In the genomic region with DNA sequence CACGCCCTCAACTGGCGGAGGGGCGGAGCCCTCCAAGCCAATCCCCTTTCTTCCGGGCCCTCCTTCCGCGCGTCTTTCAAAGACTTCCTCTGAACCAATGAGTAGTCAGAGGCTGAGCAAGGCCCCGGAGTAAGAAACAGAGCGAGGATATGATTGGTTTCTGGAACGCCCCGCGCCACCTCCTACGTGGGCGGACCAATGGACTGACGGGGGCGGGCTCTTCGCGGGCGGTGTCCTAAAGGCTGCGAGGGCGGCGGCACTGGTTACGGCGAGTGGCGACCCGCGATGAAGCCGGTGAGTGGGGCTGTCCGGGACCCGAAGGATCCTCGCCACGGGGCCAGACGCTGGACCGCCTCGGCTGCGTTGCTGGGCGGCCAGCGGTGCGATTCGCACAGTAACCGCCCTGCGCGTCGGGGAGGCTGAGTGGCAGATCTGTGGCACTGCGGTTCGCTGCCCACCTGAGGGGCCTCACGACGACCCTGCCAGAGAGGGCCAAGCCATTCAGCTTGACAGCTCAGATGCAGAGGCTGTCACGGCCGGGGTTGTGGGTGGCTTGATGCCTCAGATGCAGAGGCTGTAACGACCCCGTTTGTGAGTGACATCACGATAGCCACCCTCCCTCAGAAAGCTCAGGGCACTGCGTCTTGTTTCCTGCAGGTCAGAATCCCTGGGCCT, we compare ENCODE assay signal across 8 mouse cellular contexts. TPM values are rescaled to one million over a fixed set of nuclear protein-coding genes. Genes with fewer than 3 reads are reported as not detected.
A peak's percentile ranks its signal among the peaks of the same experiment; 100 is the strongest.
DNase-seq lines count a peak whose midpoint lies in the region; ATAC-seq and TF ChIP-seq lines count a peak whose summit lies in the region.

TSS of gene Cdkn3 (plus strand) at position 187 of the 675 bp plus-strand sequence.

- H3K4me3 ChIP-seq in C2C12 (ENCODE audit: insufficient read depth, poor library complexity, severe bottlenecking), result peak within 1 kb of the TSS; percentile 55
- H3K4me3 ChIP-seq in erythroblast, embryonic 14.5 days (replicated peaks), result peak within 1 kb of the TSS; percentile 100
- H3K4me3 ChIP-seq in heart, embryonic 11.5 days (ENCODE audit: low read depth, low read length), result peak within 1 kb of the TSS; percentile 83
- H3K4me3 ChIP-seq in kidney, embryonic 16.5 days (ENCODE audit: low read length), result peak within 1 kb of the TSS; percentile 82
- peak within 1 kb of the TSS; percentile 89 for H3K4me3 ChIP-seq in liver, adult 2 months (ENCODE audit: insufficient read depth, low read depth, low read length)
- H3K4me3 ChIP-seq in myocyte, result peak within 1 kb of the TSS; percentile 45

- 0 out of 2 replicates have a peak, but pooled peaks have one; percentile 11 for TF ChIP-seq POLR2A in brain, embryonic 14.5 days (IDR thresholded peaks at IDR 0.05; ENCODE audit: borderline replicate concordance, extremely low read depth, insufficient read depth, insufficient read length, poor library complexity, severe bottlenecking)
- no peak for TF ChIP-seq POLR2A in liver, adult 2 months (IDR thresholded peaks at IDR 0.05; ENCODE audit: extremely low read depth, insufficient read depth, low read length)
- TF ChIP-seq POLR2A in myocyte (IDR thresholded peaks at IDR 0.05; ENCODE audit: insufficient read length, low read depth), result peak; percentile 79

- peak; percentile 99 for ATAC-seq in heart, embryonic 11.5 days (replicated peaks; ENCODE audit: insufficient number of reproducible peaks, low FRiP score, low TSS enrichment)
- ATAC-seq in kidney, embryonic 16.5 days (ENCODE audit: low FRiP score, low TSS enrichment), result peak; percentile 100

- H3K4me2 ChIP-seq in heart, embryonic 11.5 days, result peak within 1 kb of the TSS; percentile 95
- peak within 1 kb of the TSS; percentile 89 for H3K4me2 ChIP-seq in kidney, embryonic 16.5 days (replicated peaks; ENCODE audit: low read depth, low read length)
- H3K4me2 ChIP-seq in myocyte (ENCODE audit: low read depth), result peak within 1 kb of the TSS; percentile 85

- H3K27me3 ChIP-seq in C2C12 (ENCODE audit: control insufficient read depth, insufficient read depth, insufficient read length), result no peaks in the 10 kb centered on the region
- H3K27me3 ChIP-seq in erythroblast, embryonic 14.5 days (ENCODE audit: control insufficient read depth), result no peaks in the 10 kb centered on the region
- H3K27me3 ChIP-seq in heart, embryonic 11.5 days (ENCODE audit: control insufficient read depth, insufficient read depth, low read length), result no peaks in the 10 kb centered on the region
- no peaks in the 10 kb centered on the region for H3K27me3 ChIP-seq in kidney, embryonic 16.5 days (ENCODE audit: insufficient read depth, low read length)
- no peaks in the 10 kb centered on the region for H3K27me3 ChIP-seq in liver, adult 2 months (ENCODE audit: control insufficient read depth, insufficient read depth, low read length)
- no peaks in the 10 kb centered on the region for H3K27me3 ChIP-seq in myocyte (ENCODE audit: control insufficient read depth, insufficient read depth, insufficient read length)
- no peaks in the 10 kb centered on the region for H3K27me3 ChIP-seq in splenic B cell, adult 2 months (ENCODE audit: control insufficient read depth, insufficient read depth, low read length, poor library complexity, severe bottlenecking)

- no peaks in the 10 kb centered on the region for H3K79me3 ChIP-seq in C2C12 (ENCODE audit: low read depth)

- 0 out of 2 replicates have a peak within 1 kb of the TSS, but pooled peaks have one; percentile 50 for H3K27ac ChIP-seq in heart, embryonic 11.5 days (ENCODE audit: low read depth, low read length)
- peak within 1 kb of the TSS; percentile 23; the same call in 1 of the 2 replicates for H3K27ac ChIP-seq in kidney, embryonic 16.5 days (ENCODE audit: low read length)
- no peak within 1 kb of the TSS for H3K27ac ChIP-seq in liver, adult 2 months (replicated peaks; ENCODE audit: insufficient read depth, low read depth, low read length)

- WGBS in heart, embryonic 11.5 days (ENCODE audit: insufficient replicate concordance), result under 1% methylated on average over 54 of the region's 54 CpGs
- 0% methylated on average over 54 of the region's 54 CpGs for WGBS in kidney, embryonic 16.5 days
- under 1% methylated on average over 54 of the region's 54 CpGs for WGBS in liver, adult 2 months

- DNase-seq in brain, embryonic 14.5 days (ENCODE audit: low read depth), result peak; percentile 97
- DNase-seq in liver, adult 2 months (ENCODE audit: extremely low read depth, low read depth, low spot score), result peak; percentile 91
- peak; percentile 96 for DNase-seq in splenic B cell, adult 2 months (ENCODE audit: low read depth, low spot score)

- peaks cover 28% of the 10 kb centered on the region for H3K4me1 ChIP-seq in erythroblast, embryonic 14.5 days (ENCODE audit: control insufficient read depth)
- H3K4me1 ChIP-seq in heart, embryonic 11.5 days (ENCODE audit: control insufficient read depth, insufficient read depth, low read length), result peaks cover 4% of the 10 kb centered on the region; the same call in 1 of the 2 replicates
- peaks cover 14% of the 10 kb centered on the region; the same call in 1 of the 2 replicates for H3K4me1 ChIP-seq in kidney, embryonic 16.5 days (ENCODE audit: insufficient read depth, low read length)
- peaks cover 6% of the 10 kb centered on the region for H3K4me1 ChIP-seq in liver, adult 2 months (ENCODE audit: control insufficient read depth, insufficient read depth, low read length)

- no peak for TF ChIP-seq CTCF in C2C12 (IDR thresholded peaks at IDR 0.05; ENCODE audit: control insufficient read depth, insufficient read depth, insufficient read length)
- no peak for TF ChIP-seq CTCF in brain, embryonic 14.5 days (IDR thresholded peaks at IDR 0.05; ENCODE audit: borderline replicate concordance, extremely low read depth, insufficient read depth, insufficient read length)
- no peak for TF ChIP-seq CTCF in liver, adult 2 months (IDR thresholded peaks at IDR 0.05; ENCODE audit: low read depth, low read length)

- H3K9ac ChIP-seq in heart, embryonic 11.5 days (ENCODE audit: low read depth, low read length), result peak within 1 kb of the TSS; percentile 72
- H3K9ac ChIP-seq in kidney, embryonic 16.5 days (replicated peaks; ENCODE audit: low read length), result peak within 1 kb of the TSS; percentile 82
- peak within 1 kb of the TSS; percentile 85 for H3K9ac ChIP-seq in liver, adult 2 months (ENCODE audit: low read depth, low read length)

- H3K9me3 ChIP-seq in erythroblast, embryonic 14.5 days (ENCODE audit: control insufficient read depth, low read length), result peaks cover 19% of the 10 kb centered on the region
- H3K9me3 ChIP-seq in heart, embryonic 11.5 days (replicated peaks; ENCODE audit: control insufficient read depth, low read length), result no peaks in the 10 kb centered on the region
- H3K9me3 ChIP-seq in kidney, embryonic 16.5 days (ENCODE audit: low read length), result 0 out of 2 replicates have a peak, but pooled peaks cover 11% of the 10 kb centered on the region

- H3ac ChIP-seq in C2C12 (ENCODE audit: control insufficient read depth, insufficient read length, low read depth), result peak within 1 kb of the TSS; percentile 89
- H3ac ChIP-seq in myocyte (ENCODE audit: control insufficient read depth, insufficient read length), result peak within 1 kb of the TSS; percentile 25

- H3K36me3 ChIP-seq in C2C12 (ENCODE audit: control insufficient read depth, insufficient read depth) (peaks cover 13% of the 10 kb centered on the region), myocyte (ENCODE audit: control insufficient read depth, insufficient read depth) (no peaks in the 10 kb centered on the region)
- peaks cover 42% of the 10 kb centered on the region for H3K36me3 ChIP-seq in erythroblast, embryonic 14.5 days (ENCODE audit: control insufficient read depth)
- no peaks in the 10 kb centered on the region for H3K36me3 ChIP-seq in heart, embryonic 11.5 days (ENCODE audit: control insufficient read depth, insufficient read depth, low read length)
- peaks cover 9% of the 10 kb centered on the region; the same call in 1 of the 2 replicates for H3K36me3 ChIP-seq in kidney, embryonic 16.5 days (ENCODE audit: insufficient read depth, low read length)
- H3K36me3 ChIP-seq in liver, adult 2 months (ENCODE audit: control insufficient read depth, insufficient read depth, low read length), result no peaks in the 10 kb centered on the region
- H3K36me3 ChIP-seq in splenic B cell, adult 2 months (ENCODE audit: control insufficient read depth, insufficient read depth, low read length, poor library complexity, severe bottlenecking), result no peaks in the 10 kb centered on the region

- no peaks in the 10 kb centered on the region for H3K79me2 ChIP-seq in C2C12 (ENCODE audit: control insufficient read depth, insufficient read depth)
- H3K79me2 ChIP-seq in liver, adult 2 months (ENCODE audit: control insufficient read depth, insufficient read depth, low read length), result no peaks in the 10 kb centered on the region
- H3K79me2 ChIP-seq in myocyte (ENCODE audit: control insufficient read depth, insufficient read depth), result no peaks in the 10 kb centered on the region

TF ChIP-seq in C2C12, 6 proteins besides CTCF, POLR2A, EP300 and RAD21:
- TF ChIP-seq MAX (IDR thresholded peaks at IDR 0.05) (no peak), USF1 (IDR thresholded peaks at IDR 0.05; ENCODE audit: low read depth) (no peak), MYOG (IDR thresholded peaks at IDR 0.05; ENCODE audit: control insufficient read depth, extremely low read depth, insufficient read length) (no peak), CEBPB (IDR thresholded peaks at IDR 0.05; ENCODE audit: low read depth) (no peak), MYOD1 (IDR thresholded peaks at IDR 0.05; ENCODE audit: control insufficient read depth, insufficient read length, low read depth) (no peak), FOSL1 (IDR thresholded peaks at IDR 0.05; ENCODE audit: insufficient read depth, low read length, poor library complexity, severe bottlenecking) (no peak)

TF ChIP-seq in myocyte, 11 proteins besides CTCF, POLR2A, EP300 and RAD21:
- TF ChIP-seq CEBPB (IDR thresholded peaks at IDR 0.05; ENCODE audit: insufficient read depth, poor library complexity, severe bottlenecking), result no peak
- TF ChIP-seq SRF (IDR thresholded peaks at IDR 0.05; ENCODE audit: control insufficient read depth, insufficient read length, low read depth), result no peak
- TF ChIP-seq E2F4 (IDR thresholded peaks at IDR 0.05; ENCODE audit: insufficient read depth), result peak; percentile 90
- peak; percentile 76 for TF ChIP-seq POLR2AphosphoS2 (IDR thresholded peaks at IDR 0.05; ENCODE audit: insufficient read length, low read depth)

RNA-seq across cellular contexts. Expression of gene Cdkn3, which starts in this region (rescaled TPM):
- polyA plus RNA-seq in C2C12 (2012; fragmentation: generic; extraction: Trizol) (18.2 TPM), myocyte (2012; fragmentation: generic; extraction: Trizol) (12.5 TPM)
- 7.0 and 10.3 TPM in 2 replicates for polyA plus RNA-seq in brain, embryonic 14.5 days (2012; rRNA removed)
- polyA plus RNA-seq in erythroblast, embryonic 14.5 days (2012), result 2.5 and 2.6 TPM in 2 replicates
- polyA plus RNA-seq in heart, embryonic 11.5 days (2014; fragmentation: Nextera tagmentation; extraction: Ambion mirVana), result 45.4 and 59.4 TPM in 2 replicates
- polyA plus RNA-seq in kidney, embryonic 16.5 days (2015; fragmentation: Nextera tagmentation; extraction: Ambion mirVana), result 42.0 and 43.2 TPM in 2 replicates
- total RNA-seq in liver, adult 2 months (2014; rRNA removed), result 1.2 TPM in 1 of 2 replicates, not detected in the other
- polyA plus RNA-seq in liver, adult 2 months (2012; rRNA removed), result 0.31 TPM in 1 of 2 replicates, not detected in the other

Comparison
In these comparisons a context has a peak if more than half of its experiments do, and no peak if none do; other contexts are left out.
1. H3K4me3 ChIP-seq: peak in every context shown above with its lines; median percentile 100 in erythroblast, embryonic 14.5 days; 89 in liver, adult 2 months; 83 in heart, embryonic 11.5 days; 82 in kidney, embryonic 16.5 days; 55 in C2C12; 45 in myocyte.